Mouse (Mus musculus): Measurements from ENCODE around the gene Defb19. TPM values are rescaled to one million over a fixed set of nuclear protein-coding genes. Genes with fewer than 3 reads are reported as not detected.

Defb19 gene
- total RNA-seq, 1 experiment from 2014 or later: 2.5 TPM

GRCm38 (mm10) chr2:152586926-152587560 is 6.9 kb upstream of the Defb19 start:
- peak; percentile 63 for DNase-seq

GRCm38 (mm10) chr2:152580612-152581011 is 500 bp upstream of the Defb19 start:
- DNase-seq: no peak

GRCm38 (mm10) chr2:152573484-152573883 is 6.6 kb downstream of the Defb19 start:
- no peak for DNase-seq

- peak; percentile 38 for DNase-seq
Observed at GRCm38 (mm10) chr2:152572114-152572794, 7.9 kb downstream of the Defb19 start, which contains the start of gene Defb21. TSS of gene Defb21 (plus strand) at chr2:152572744.

- no peak for DNase-seq
Observed at GRCm38 (mm10) chr2:152570313-152570712, 9.8 kb downstream of the Defb19 start.

- no peak for DNase-seq
Observed at GRCm38 (mm10) chr2:152569881-152570280, 10.2 kb downstream of the Defb19 start.

- no peak for DNase-seq
Observed at GRCm38 (mm10) chr2:152569038-152569437, 11.1 kb downstream of the Defb19 start, which contains the start of gene Gm17416. TSS of gene Gm17416 (plus strand) at chr2:152569338.

GRCm38 (mm10) chr2:152556655-152557054 is 23.5 kb downstream of the Defb19 start:
- DNase-seq: no peak

GRCm38 (mm10) chr2:152553774-152554423 is 26.2 kb downstream of the Defb19 start:
- peak; percentile 80 for DNase-seq

GRCm38 (mm10) chr2:152548124-152548523 is 32.0 kb downstream of the Defb19 start:
- DNase-seq: no peak

GRCm38 (mm10) chr2:152544691-152545090 is 35.4 kb downstream of the Defb19 start:
- peak; percentile 83 for DNase-seq

GRCm38 (mm10) chr2:152543478-152543877 is 36.6 kb downstream of the Defb19 start:
- DNase-seq: no peak

- no peak for DNase-seq
Observed at GRCm38 (mm10) chr2:152542897-152543296, 37.2 kb downstream of the Defb19 start.

- DNase-seq: no peak
Observed at GRCm38 (mm10) chr2:152541979-152542378, 38.1 kb downstream of the Defb19 start.

- DNase-seq: no peak
Observed at GRCm38 (mm10) chr2:152539944-152540710, 40.0 kb downstream of the Defb19 start, which contains the start of gene Defb29. TSS of gene Defb29 (minus strand) at chr2:152540098.

Other genes starting within 250 kb of the Defb19 start
- gene Rbck1, start 247.7 kb downstream of the Defb19 start, total RNA-seq (2021): 104 and 107 TPM in 2 replicates
- 4.5 and 6.0 TPM in 2 replicates for gene Trib3, start 236.3 kb downstream of the Defb19 start, total RNA-seq (2021)
- gene Nrsn2, start 203.7 kb downstream of the Defb19 start, total RNA-seq (2021): 2.8 and 3.0 TPM in 2 replicates
- 14.7 and 16.0 TPM in 2 replicates for gene Sox12, start 182.2 kb downstream of the Defb19 start, total RNA-seq (2021)
- gene Zcchc3, start 165.3 kb downstream of the Defb19 start, total RNA-seq (2021): 8.3 and 9.9 TPM in 2 replicates
- gene 6820408C15Rik, start 164.7 kb downstream of the Defb19 start, total RNA-seq (2021): 0.37 and 0.38 TPM in 2 replicates
- gene Defb23, start 115.7 kb downstream of the Defb19 start, total RNA-seq (2021): not detected in 2 replicates
- gene Defb20, start 103.2 kb downstream of the Defb19 start, total RNA-seq (2021): not detected in 2 replicates
- not detected in 2 replicates for gene Defb22, start 90.2 kb downstream of the Defb19 start, total RNA-seq (2021)
- gene Defb26, start 68.6 kb downstream of the Defb19 start, total RNA-seq (2021): not detected in 2 replicates
- not detected in 2 replicates for gene Defb28, start 62.1 kb downstream of the Defb19 start, total RNA-seq (2021)
- gene Defb29, start 40.2 kb downstream of the Defb19 start, total RNA-seq (2021): not detected in 2 replicates
- not detected in 2 replicates for gene Gm17416, start 11.0 kb downstream of the Defb19 start, total RNA-seq (2021)
- gene Defb21, start 7.6 kb downstream of the Defb19 start, total RNA-seq (2021): not detected in 2 replicates
- gene Defb45, start 19.1 kb upstream of the Defb19 start, total RNA-seq (2021): not detected in 2 replicates
- gene Defb36, start 24.0 kb upstream of the Defb19 start, total RNA-seq (2021): not detected in 2 replicates
- 1.6 TPM in 1 of 2 replicates, not detected in the other for gene Defb25, start 42.7 kb upstream of the Defb19 start, total RNA-seq (2021)
- 8.3 and 9.8 TPM in 2 replicates for gene Rem1, start 46.6 kb upstream of the Defb19 start, total RNA-seq (2021)
- 123 and 139 TPM in 2 replicates for gene H13, start 89.1 kb upstream of the Defb19 start, total RNA-seq (2021)
- gene Mcts2, start 106.7 kb upstream of the Defb19 start, total RNA-seq (2021): 26.6 and 28.0 TPM in 2 replicates
- gene Id1, start 155.9 kb upstream of the Defb19 start, total RNA-seq (2021): 136 and 138 TPM in 2 replicates
- 6.3 and 7.7 TPM in 2 replicates for gene Cox4i2, start 173.9 kb upstream of the Defb19 start, total RNA-seq (2021)